In genomic region chr17:40904056-40904597, GRCm38 (mm10) we compare ENCODE assay signal across 10 mouse cellular contexts. TPM values are rescaled to one million over a fixed set of nuclear protein-coding genes. Genes with fewer than 3 reads are reported as not detected.
A peak's percentile ranks its signal among the peaks of the same experiment; 100 is the strongest.
DNase-seq lines count a peak whose midpoint lies in the region; ATAC-seq and TF ChIP-seq lines count a peak whose summit lies in the region.
"Had no signal": no experiment of that assay in that cellular context is flagged by ENCODE, and none has a peak within 500 bp of the region (broad histone marks: within the 10 kb centered on the region; RNA-seq: fewer than 3 reads in every experiment).

No protein-coding gene starts in this region.

- peak; percentile 10 for DNase-seq in embryo, embryonic 10 days (ENCODE audit: low spot score)
- no peak for DNase-seq in embryo, embryonic 9.5 days (ENCODE audit: extremely low spot score)
- no peak for DNase-seq in neural tube, embryonic 10.5 days (ENCODE audit: extremely low spot score, low spot score)
- no peak for DNase-seq in layer of hippocampus, postnatal 25 days (ENCODE audit: extremely low spot score in 1 of 2, low spot score in 1 of 2)
- no peak for DNase-seq in gastrocnemius, adult 2 months
- DNase-seq: kidney, adult 11 months had no signal

- ATAC-seq in neural tube, embryonic 12.5 days (ENCODE audit: low FRiP score, low read depth), result no peak
- ATAC-seq in hindbrain, embryonic 16.5 days, result peak; percentile 64; the same call in 1 of the 2 replicates
- no peak for ATAC-seq in stomach, embryonic 16.5 days (ENCODE audit: insufficient read depth, low FRiP score)

- H3K36me3 ChIP-seq in neural tube, embryonic 12.5 days, result no peaks in the 10 kb centered on the region
- H3K36me3 ChIP-seq in hindbrain, embryonic 16.5 days (ENCODE audit: control insufficient read depth, insufficient read depth, low read length), result no peaks in the 10 kb centered on the region
- H3K36me3 ChIP-seq in stomach, embryonic 16.5 days (ENCODE audit: control insufficient read depth, insufficient read depth, low read length), result no peaks in the 10 kb centered on the region

- intact Hi-C loops in gastrocnemius, adult 2 months (cut with DNase I), result no loop called here

- no peaks in the 10 kb centered on the region for H3K27me3 ChIP-seq in neural tube, embryonic 12.5 days (replicated peaks)
- no peaks in the 10 kb centered on the region; the same call in 1 of the 2 replicates for H3K27me3 ChIP-seq in hindbrain, embryonic 16.5 days (replicated peaks; ENCODE audit: control insufficient read depth, insufficient read depth, low read length)
- H3K27me3 ChIP-seq in stomach, embryonic 16.5 days (ENCODE audit: control insufficient read depth, insufficient read depth, low read length), result no peaks in the 10 kb centered on the region

- H3K9me3 ChIP-seq in neural tube, embryonic 12.5 days, result no peaks in the 10 kb centered on the region
- no peaks in the 10 kb centered on the region for H3K9me3 ChIP-seq in hindbrain, embryonic 16.5 days (ENCODE audit: control insufficient read depth, low read length)
- H3K9me3 ChIP-seq in stomach, embryonic 16.5 days (replicated peaks; ENCODE audit: control insufficient read depth, low read length), result no peaks in the 10 kb centered on the region

- H3K27ac ChIP-seq in neural tube, embryonic 12.5 days, result no peak overlapping the region
- H3K27ac ChIP-seq in hindbrain, embryonic 16.5 days (ENCODE audit: low read depth, low read length), result no peak overlapping the region
- no peak overlapping the region for H3K27ac ChIP-seq in stomach, embryonic 16.5 days (ENCODE audit: low read length)
- no peak overlapping the region for H3K27ac ChIP-seq in gastrocnemius, adult 2 months

- no peak for TF ChIP-seq CTCF in gastrocnemius, adult 2 months (IDR thresholded peaks at IDR 0.05)

- no peak overlapping the region for H3K4me3 ChIP-seq in neural tube, embryonic 12.5 days
- H3K4me3 ChIP-seq in hindbrain, embryonic 16.5 days (ENCODE audit: low read length), result no peak overlapping the region
- H3K4me3 ChIP-seq in stomach, embryonic 16.5 days (replicated peaks; ENCODE audit: low read length), result no peak overlapping the region
- no peak overlapping the region for H3K4me3 ChIP-seq in gastrocnemius, adult 2 months

- 14% methylated on average over 11 of the region's 11 CpGs for WGBS in neural tube, embryonic 12.5 days
- WGBS in hindbrain, embryonic 16.5 days, result 6% methylated on average over 11 of the region's 11 CpGs
- 9% methylated on average over 11 of the region's 11 CpGs for WGBS in stomach, embryonic 16.5 days

- no peaks in the 10 kb centered on the region; the same call in 1 of the 2 replicates for H3K4me1 ChIP-seq in neural tube, embryonic 12.5 days
- H3K4me1 ChIP-seq in hindbrain, embryonic 16.5 days (ENCODE audit: control insufficient read depth, insufficient read depth, low read depth, low read length), result no peaks in the 10 kb centered on the region
- H3K4me1 ChIP-seq in stomach, embryonic 16.5 days (ENCODE audit: control insufficient read depth, insufficient read depth, low read length), result no peaks in the 10 kb centered on the region

- no peak overlapping the region for H3K9ac ChIP-seq in neural tube, embryonic 12.5 days
- no peak overlapping the region; the same call in 1 of the 2 replicates for H3K9ac ChIP-seq in hindbrain, embryonic 16.5 days (ENCODE audit: low read depth, low read length)
- H3K9ac ChIP-seq in stomach, embryonic 16.5 days (ENCODE audit: low read length), result no peak overlapping the region

- H3K4me2 ChIP-seq in neural tube, embryonic 12.5 days (replicated peaks), result peak overlapping the region; percentile 49; the same call in 1 of the 2 replicates
- H3K4me2 ChIP-seq in hindbrain, embryonic 16.5 days (ENCODE audit: low read length), result peak overlapping the region; percentile 15
- peak overlapping the region; percentile 39; the same call in 1 of the 2 replicates for H3K4me2 ChIP-seq in stomach, embryonic 16.5 days (ENCODE audit: low read depth, low read length)

RNA-seq across cellular contexts. Expression of gene Glyatl3, which starts 10.0 kb away (rescaled TPM):
- not detected in 2 replicates for polyA plus RNA-seq in neural tube, embryonic 12.5 days (2016; fragmentation: Nextera tagmentation; extraction: Ambion mirVana)
- not detected in 2 replicates for polyA plus RNA-seq in hindbrain, embryonic 16.5 days (2015; fragmentation: Nextera tagmentation; extraction: Ambion mirVana)
- not detected in 2 replicates for polyA plus RNA-seq in stomach, embryonic 16.5 days (2015; fragmentation: Nextera tagmentation; extraction: Ambion mirVana)
- not detected for total RNA-seq in layer of hippocampus, postnatal 25 days (2021)
- total RNA-seq in gastrocnemius, adult 2 months (2021), result not detected
- polyA plus RNA-seq: spleen, adult 2 months had no signal

RNA-seq across cellular contexts. Expression of gene 9130008F23Rik, which starts 23.8 kb away (rescaled TPM):
- 0.66 and 0.83 TPM in 2 replicates for polyA plus RNA-seq in neural tube, embryonic 12.5 days (2016; fragmentation: Nextera tagmentation; extraction: Ambion mirVana)
- 0.99 and 1.2 TPM in 2 replicates for polyA plus RNA-seq in hindbrain, embryonic 16.5 days (2015; fragmentation: Nextera tagmentation; extraction: Ambion mirVana)
- 6.6 and 6.9 TPM in 2 replicates for polyA plus RNA-seq in stomach, embryonic 16.5 days (2015; fragmentation: Nextera tagmentation; extraction: Ambion mirVana)
- total RNA-seq in layer of hippocampus, postnatal 25 days (2021), result under 1 TPM; 0.21 to 0.22 TPM
- under 1 TPM; 0.17 to 0.20 TPM for total RNA-seq in gastrocnemius, adult 2 months (2021)

RNA-seq across cellular contexts. Expression of gene Mut, which starts 30.4 kb away (rescaled TPM):
- polyA plus RNA-seq in neural tube, embryonic 12.5 days (2016; fragmentation: Nextera tagmentation; extraction: Ambion mirVana), result 23.7 and 28.0 TPM in 2 replicates
- 24.3 and 26.2 TPM in 2 replicates for polyA plus RNA-seq in hindbrain, embryonic 16.5 days (2015; fragmentation: Nextera tagmentation; extraction: Ambion mirVana)
- 42.8 and 44.7 TPM in 2 replicates for polyA plus RNA-seq in stomach, embryonic 16.5 days (2015; fragmentation: Nextera tagmentation; extraction: Ambion mirVana)
- total RNA-seq in layer of hippocampus, postnatal 25 days (2021), result 10 to 100 TPM; 43.8 to 49.5 TPM
- total RNA-seq in gastrocnemius, adult 2 months (2021), result 10 to 100 TPM; 76.2 to 97.0 TPM

RNA-seq across cellular contexts. Expression of gene Cenpq, which starts 30.7 kb away (rescaled TPM):
- 21.8 and 26.0 TPM in 2 replicates for polyA plus RNA-seq in neural tube, embryonic 12.5 days (2016; fragmentation: Nextera tagmentation; extraction: Ambion mirVana)
- 10.9 and 12.1 TPM in 2 replicates for polyA plus RNA-seq in hindbrain, embryonic 16.5 days (2015; fragmentation: Nextera tagmentation; extraction: Ambion mirVana)
- 18.6 TPM in 2 replicates for polyA plus RNA-seq in stomach, embryonic 16.5 days (2015; fragmentation: Nextera tagmentation; extraction: Ambion mirVana)
- total RNA-seq in layer of hippocampus, postnatal 25 days (2021), result 1 to 10 TPM; 3.4 to 4.0 TPM
- 1 to 10 TPM; 3.8 to 4.4 TPM for total RNA-seq in gastrocnemius, adult 2 months (2021)
